Mouse (Mus musculus) kidney, adult 2 months (tissue): Measurements from ENCODE around the gene Rfx5.

Experiments
- CTCF ChIP-seq: fragments of 200-500 bp; conservative IDR thresholded peaks from 2 replicates; pipeline ENCODE4 v1.5.1; 2011; ENCODE audit warnings: low read depth, mild to moderate bottlenecking, control low read depth, low read length, moderate library complexity, mixed read lengths; ENCODE audit not compliant: insufficient read depth, insufficient read length
- POLR2A ChIP-seq: fragments of 200-500 bp; IDR thresholded peaks from one replicate; pipeline ENCODE4 v1.6.1; 2011; ENCODE audit warnings: low read depth, low read length, control low read depth

DNA sequence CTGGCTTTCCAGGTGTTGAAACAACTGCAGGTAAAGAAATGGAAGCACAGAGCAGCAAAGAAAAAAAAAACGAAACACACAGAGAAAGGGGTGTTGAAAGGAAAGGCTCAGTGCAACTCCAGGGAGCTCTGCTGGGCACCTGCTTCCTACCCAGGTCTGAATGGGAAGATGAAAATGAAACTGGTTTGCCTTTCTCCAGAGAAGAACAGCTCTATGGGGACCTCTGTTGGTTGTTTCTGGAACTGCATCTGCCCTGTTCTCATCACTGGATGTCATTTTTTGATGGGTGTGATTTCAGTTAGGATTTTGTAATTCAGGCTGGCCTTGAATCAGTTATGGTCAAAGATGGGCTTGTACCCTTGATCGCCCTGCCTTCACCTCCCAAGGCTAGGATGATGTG, 43.1 kb downstream of the Rfx5 start:
- TF ChIP-seq CTCF, result peak; percentile 61
- TF ChIP-seq POLR2A, result no peak
